Comparison of ENCODE assay signal across 7 mouse cellular contexts in the genomic region with DNA sequence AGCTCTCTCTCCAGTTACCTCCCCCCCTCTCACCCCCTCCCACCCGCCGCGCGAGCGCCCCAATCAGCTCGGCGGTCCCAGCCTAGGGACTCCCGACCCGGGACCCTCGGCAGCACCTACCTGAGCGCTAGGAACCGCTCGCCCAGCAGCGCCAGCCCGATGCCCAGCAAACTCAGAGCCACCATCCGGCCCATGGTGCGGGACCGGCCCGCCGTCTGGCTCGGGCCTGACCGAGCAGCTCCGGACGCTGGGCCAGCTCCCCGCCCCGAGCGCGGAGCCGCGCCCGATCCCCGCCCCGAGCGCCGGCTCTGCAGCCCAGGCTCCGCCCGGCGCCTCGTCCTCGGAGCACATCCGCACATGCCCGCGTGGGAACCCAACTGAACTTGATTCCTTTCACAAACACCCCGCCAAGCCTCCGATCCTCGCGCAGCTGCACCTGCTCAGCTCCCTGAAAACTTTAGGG. TPM values are rescaled to one million over a fixed set of nuclear protein-coding genes. Genes with fewer than 3 reads are reported as not detected.
A peak's percentile ranks its signal among the peaks of the same experiment; 100 is the strongest.
DNase-seq lines count a peak whose midpoint lies in the region; ATAC-seq and TF ChIP-seq lines count a peak whose summit lies in the region.

A gene (minus strand): TSS at position 364 of the 463 bp plus-strand sequence.

- no peaks in the 10 kb centered on the region for H3K4me1 ChIP-seq in hindbrain, postnatal 0 days (ENCODE audit: insufficient read depth, low read length)

- WGBS in hindbrain, postnatal 0 days = under 1% methylated on average over 39 of the region's 47 CpGs

- H3K4me3 ChIP-seq in hindbrain, postnatal 0 days (ENCODE audit: low read length) = peak within 1 kb of the TSS; percentile 62

- TF ChIP-seq CTCF in hindbrain, postnatal 0 days (IDR thresholded peaks at IDR 0.05; ENCODE audit: low read depth) = no peak

- H3K9ac ChIP-seq in hindbrain, postnatal 0 days (replicated peaks; ENCODE audit: low read length) = peak within 1 kb of the TSS; percentile 52

- H3K9me3 ChIP-seq in hindbrain, postnatal 0 days (ENCODE audit: low read length) = no peaks in the 10 kb centered on the region

- H3K27me3 ChIP-seq in hindbrain, postnatal 0 days (ENCODE audit: insufficient read depth, low read length) = no peaks in the 10 kb centered on the region

- H3K36me3 ChIP-seq in hindbrain, postnatal 0 days (ENCODE audit: insufficient read depth, low read length) = no peaks in the 10 kb centered on the region

- peak within 1 kb of the TSS; percentile 94 for H3K4me2 ChIP-seq in hindbrain, postnatal 0 days (ENCODE audit: low read depth, low read length)

- intact Hi-C loops in left cerebral cortex, postnatal 14 days (cut with DNase I) = loop anchor here (5.0 kb wide), 1 partner anchor 84 kb away; a partner anchor contains a TSS

- peak within 1 kb of the TSS; percentile 74 for H3K27ac ChIP-seq in hindbrain, postnatal 0 days

- peak; percentile 82 for DNase-seq in R1 (ENCODE audit: low read depth, low spot score)
- peak; percentile 71 to 82 for DNase-seq in gastrocnemius, adult 8-10 months (ENCODE audit: low spot score in 2 of 2)
- peak; percentile 72 for DNase-seq in hindbrain, postnatal 0 days (ENCODE audit: low spot score)
- DNase-seq in left cerebral cortex, postnatal 14 days (ENCODE audit: low spot score in 2 of 2) = peak; percentile 20 to 43
- DNase-seq in right cerebral cortex, postnatal 4 days = peak; percentile 39

- ATAC-seq in common myeloid progenitor, adult 5-6 weeks (replicated peaks; ENCODE audit: low read depth, poor library complexity, severe bottlenecking) = peak; percentile 72
- peak; percentile 94 for ATAC-seq in hindbrain, postnatal 0 days
- ATAC-seq in megakaryocyte-erythroid progenitor cell, adult 5-6 weeks (replicated peaks; ENCODE audit: low FRiP score, low TSS enrichment, poor library complexity, severe bottlenecking) = peak; percentile 76

RNA-seq across cellular contexts. Expression of the gene that starts here (rescaled TPM):
- total RNA-seq in common myeloid progenitor, adult 5-6 weeks (2017) = 27.9 and 33.5 TPM in 2 replicates
- 10 to 100 TPM; 15.1 to 19.2 (median 18.5) TPM for total RNA-seq in gastrocnemius, adult 8-10 months (2022)
- 17.9 TPM in 2 replicates for total RNA-seq in hindbrain, postnatal 0 days (2014; rRNA removed)
- 50.4 and 56.2 TPM in 2 replicates for polyA plus RNA-seq in hindbrain, postnatal 0 days (2015; fragmentation: Nextera tagmentation; extraction: Ambion mirVana)
- 10 to 100 TPM; 26.7 to 29.3 TPM for total RNA-seq in left cerebral cortex, postnatal 14 days (2021)
- 72.9 and 111 TPM in 2 replicates for total RNA-seq in megakaryocyte-erythroid progenitor cell, adult 5-6 weeks (2014; fragmentation: Nextera tagmentation)
- 38.7 and 44.5 TPM in 2 replicates for total RNA-seq in megakaryocyte-erythroid progenitor cell, adult 5-6 weeks (2017)

Comparison
In these comparisons a context has a peak if more than half of its experiments do, and no peak if none do; other contexts are left out.
1. Peak in every context shown above with its lines: DNase-seq, ATAC-seq, H3K4me3 ChIP-seq and H3K27ac ChIP-seq.
2. DNase-seq: peak in every context shown above with its lines; median percentile 82 in R1; 76 in gastrocnemius, adult 8-10 months; 72 in hindbrain, postnatal 0 days; 39 in right cerebral cortex, postnatal 4 days; 32 in left cerebral cortex, postnatal 14 days.